Mouse (Mus musculus): ENCODE measurements around the gene Smpd2. TPM values are rescaled to one million over a fixed set of nuclear protein-coding genes. Genes with fewer than 3 reads are reported as not detected.

Gene Smpd2
- total and polyA plus RNA-seq, 2 experiments from 2014 or later = 27.7 to 43.9 TPM

GRCm38 (mm10) chr10:41452791-41453190 lies 37.4 kb downstream of the Smpd2 start:
- H3K27ac ChIP-seq (ENCODE audit: low read depth, low read length) = no peak overlapping the region
- ATAC-seq (no peak), DNase-seq (no peak)
- H3K36me3 ChIP-seq (ENCODE audit: insufficient read depth) = peaks cover 30% of the 10 kb centered on the region
- H3K4me1 ChIP-seq (ENCODE audit: insufficient read depth) = peaks cover 13% of the 10 kb centered on the region; the same call in 1 of the 2 replicates
- H3K9ac ChIP-seq = no peak overlapping the region
- no peaks in the 10 kb centered on the region for H3K27me3 ChIP-seq (ENCODE audit: insufficient read depth, low read length)
- H3K9me3 ChIP-seq (ENCODE audit: low read length) = no peaks in the 10 kb centered on the region
- WGBS = 92% methylated on average over 3 of the region's 3 CpGs
- H3K4me3 ChIP-seq (ENCODE audit: low read depth, low read length) = no peak overlapping the region
- no peak overlapping the region for H3K4me2 ChIP-seq (ENCODE audit: low read depth)
- TF ChIP-seq CTCF (IDR thresholded peaks at IDR 0.05; ENCODE audit: low read depth) = no peak

GRCm38 (mm10) chr10:41451656-41452055 lies 38.5 kb downstream of the Smpd2 start:
- Histone ChIP-seq H3K9ac (no peak overlapping the region), H3K4me1 (ENCODE audit: insufficient read depth) (peaks cover 13% of the 10 kb centered on the region; the same call in 1 of the 2 replicates), H3K9me3 (ENCODE audit: low read length) (no peaks in the 10 kb centered on the region), H3K4me3 (ENCODE audit: low read depth, low read length) (no peak overlapping the region), H3K36me3 (ENCODE audit: insufficient read depth) (peaks cover 28% of the 10 kb centered on the region), H3K27ac (ENCODE audit: low read depth, low read length) (no peak overlapping the region), H3K4me2 (ENCODE audit: low read depth) (no peak overlapping the region), H3K27me3 (ENCODE audit: insufficient read depth, low read length) (no peaks in the 10 kb centered on the region)
- DNase-seq (no peak), ATAC-seq (no peak)
- WGBS = 95% methylated on average over 9 of the region's 9 CpGs
- TF ChIP-seq CTCF (IDR thresholded peaks at IDR 0.05; ENCODE audit: low read depth) = no peak

- H3K4me1 ChIP-seq (ENCODE audit: insufficient read depth) = peaks cover 13% of the 10 kb centered on the region; the same call in 1 of the 2 replicates
- TF ChIP-seq CTCF (IDR thresholded peaks at IDR 0.05; ENCODE audit: low read depth) = no peak
- no peaks in the 10 kb centered on the region for H3K9me3 ChIP-seq (ENCODE audit: low read length)
- H3K36me3 ChIP-seq (ENCODE audit: insufficient read depth) = peaks cover 21% of the 10 kb centered on the region
- WGBS = 53% methylated on average over 18 of the region's 18 CpGs
- H3K9ac ChIP-seq = peak overlapping the region; percentile 80
- ATAC-seq (no peak), DNase-seq (no peak)
- peak overlapping the region; percentile 62 for H3K27ac ChIP-seq (ENCODE audit: low read depth, low read length)
- peak overlapping the region; percentile 52 for H3K4me2 ChIP-seq (ENCODE audit: low read depth)
- H3K27me3 ChIP-seq (ENCODE audit: insufficient read depth, low read length) = no peaks in the 10 kb centered on the region
- peak overlapping the region; percentile 86 for H3K4me3 ChIP-seq (ENCODE audit: low read depth, low read length)
Observed at GRCm38 (mm10) chr10:41450780-41451522, 39.2 kb downstream of the Smpd2 start.

GRCm38 (mm10) chr10:41450137-41450670 lies 40.0 kb downstream of the Smpd2 start, which contains the start of gene Zbtb24:
TSS of gene Zbtb24 (plus strand) at chr10:41450383.
- Histone ChIP-seq H3K9me3 (ENCODE audit: low read length) (no peaks in the 10 kb centered on the region), H3K27ac (ENCODE audit: low read depth, low read length) (peak within 1 kb of the TSS; percentile 62), H3K4me1 (ENCODE audit: insufficient read depth) (peaks cover 13% of the 10 kb centered on the region; the same call in 1 of the 2 replicates), H3K36me3 (ENCODE audit: insufficient read depth) (peaks cover 17% of the 10 kb centered on the region; the same call in 1 of the 2 replicates), H3K9ac (peak within 1 kb of the TSS; percentile 80), H3K4me2 (ENCODE audit: low read depth) (peak within 1 kb of the TSS; percentile 52), H3K27me3 (ENCODE audit: insufficient read depth, low read length) (no peaks in the 10 kb centered on the region), H3K4me3 (ENCODE audit: low read depth, low read length) (peak within 1 kb of the TSS; percentile 86)
- DNase-seq (peak; percentile 96), ATAC-seq (peak; percentile 97)
- under 1% methylated on average over 49 of the region's 49 CpGs for whole genome bisulfite sequencing
- TF ChIP-seq CTCF (IDR thresholded peaks at IDR 0.05; ENCODE audit: low read depth) = no peak

- no peak for TF ChIP-seq CTCF (IDR thresholded peaks at IDR 0.05; ENCODE audit: low read depth)
- peaks cover 13% of the 10 kb centered on the region; the same call in 1 of the 2 replicates for H3K36me3 ChIP-seq (ENCODE audit: insufficient read depth)
- H3K27me3 ChIP-seq (ENCODE audit: insufficient read depth, low read length) = no peaks in the 10 kb centered on the region
- no peak for DNase-seq
- peak overlapping the region; percentile 52 for H3K4me2 ChIP-seq (ENCODE audit: low read depth)
- whole genome bisulfite sequencing = 9% methylated on average over 14 of the region's 14 CpGs
- ATAC-seq = peak; percentile 71
- peaks cover 13% of the 10 kb centered on the region; the same call in 1 of the 2 replicates for H3K4me1 ChIP-seq (ENCODE audit: insufficient read depth)
- H3K9me3 ChIP-seq (ENCODE audit: low read length) = no peaks in the 10 kb centered on the region
- H3K27ac ChIP-seq (ENCODE audit: low read depth, low read length) = peak overlapping the region; percentile 62
- H3K4me3 ChIP-seq (ENCODE audit: low read depth, low read length) = peak overlapping the region; percentile 86
- peak overlapping the region; percentile 80 for H3K9ac ChIP-seq
Observed at GRCm38 (mm10) chr10:41449684-41450083, 40.5 kb downstream of the Smpd2 start.

GRCm38 (mm10) chr10:41448216-41448615 lies 42.0 kb downstream of the Smpd2 start:
- H3K4me3 ChIP-seq (ENCODE audit: low read depth, low read length) = no peak overlapping the region
- H3K27ac ChIP-seq (ENCODE audit: low read depth, low read length) = no peak overlapping the region
- H3K4me1 ChIP-seq (ENCODE audit: insufficient read depth) = peaks cover 13% of the 10 kb centered on the region; the same call in 1 of the 2 replicates
- 88% methylated on average over 1 of the region's 1 CpGs for whole genome bisulfite sequencing
- no peak overlapping the region for H3K9ac ChIP-seq
- H3K36me3 ChIP-seq (ENCODE audit: insufficient read depth) = peaks cover 8% of the 10 kb centered on the region; the same call in 1 of the 2 replicates
- no peak overlapping the region for H3K4me2 ChIP-seq (ENCODE audit: low read depth)
- H3K27me3 ChIP-seq (ENCODE audit: insufficient read depth, low read length) = no peaks in the 10 kb centered on the region
- ATAC-seq = no peak
- no peak for DNase-seq
- no peaks in the 10 kb centered on the region for H3K9me3 ChIP-seq (ENCODE audit: low read length)
- no peak for TF ChIP-seq CTCF (IDR thresholded peaks at IDR 0.05; ENCODE audit: low read depth)

Other genes starting within 250 kb of the Smpd2 start
- gene Fig4, start 187.1 kb downstream of the Smpd2 start, total RNA-seq (2014; rRNA removed) = 40.4 and 40.5 TPM in 2 replicates
- 36.4 and 36.6 TPM in 2 replicates for gene Fig4, start 187.1 kb downstream of the Smpd2 start, polyA plus RNA-seq (2015; fragmentation: Nextera tagmentation; extraction: Ambion mirVana)
- gene Ak9, start 186.4 kb downstream of the Smpd2 start, total RNA-seq (2014; rRNA removed) = 0.31 and 0.48 TPM in 2 replicates
- gene Ak9, start 186.4 kb downstream of the Smpd2 start, polyA plus RNA-seq (2015; fragmentation: Nextera tagmentation; extraction: Ambion mirVana) = 0.21 and 0.34 TPM in 2 replicates
- 20.7 and 29.9 TPM in 2 replicates for gene Zbtb24, start 40.0 kb downstream of the Smpd2 start, total RNA-seq (2014; rRNA removed)
- 13.2 and 15.5 TPM in 2 replicates for gene Zbtb24, start 40.0 kb downstream of the Smpd2 start, polyA plus RNA-seq (2015; fragmentation: Nextera tagmentation; extraction: Ambion mirVana)
- gene Mical1, start 14.1 kb downstream of the Smpd2 start, total RNA-seq (2014; rRNA removed) = 37.2 and 40.0 TPM in 2 replicates
- 29.8 and 32.1 TPM in 2 replicates for gene Mical1, start 14.1 kb downstream of the Smpd2 start, polyA plus RNA-seq (2015; fragmentation: Nextera tagmentation; extraction: Ambion mirVana)
- 0.81 and 1.9 TPM in 2 replicates for gene Ppil6, start 70 bp upstream of the Smpd2 start, total RNA-seq (2014; rRNA removed)
- gene Ppil6, start 70 bp upstream of the Smpd2 start, polyA plus RNA-seq (2015; fragmentation: Nextera tagmentation; extraction: Ambion mirVana) = 4.7 and 8.7 TPM in 2 replicates
- 23.1 and 32.3 TPM in 2 replicates for gene Cd164, start 29.0 kb upstream of the Smpd2 start, total RNA-seq (2014; rRNA removed)
- gene Cd164, start 29.0 kb upstream of the Smpd2 start, polyA plus RNA-seq (2015; fragmentation: Nextera tagmentation; extraction: Ambion mirVana) = 40.5 and 48.8 TPM in 2 replicates
- gene Ccdc162, start 226.3 kb upstream of the Smpd2 start, total RNA-seq (2014; rRNA removed) = 1.5 and 3.2 TPM in 2 replicates
- gene Ccdc162, start 226.3 kb upstream of the Smpd2 start, polyA plus RNA-seq (2015; fragmentation: Nextera tagmentation; extraction: Ambion mirVana) = 0.96 and 1.2 TPM in 2 replicates